Mouse (Mus musculus): ENCODE results near the gene Nup62. TPM values are rescaled to one million over a fixed set of nuclear protein-coding genes. Genes with fewer than 3 reads are reported as not detected.

Nup62 gene
- polyA plus RNA-seq, 1 experiment from 2014 or later: 68.9 TPM

GRCm38 (mm10) chr7:44863982-44864494 lies 48.1 kb downstream of the Nup62 start:
- Histone ChIP-seq H3K4me1 (ENCODE audit: insufficient read depth) (peaks cover 24% of the 10 kb centered on the region), H3K36me3 (ENCODE audit: insufficient read depth) (peaks cover 56% of the 10 kb centered on the region), H3K9me3 (ENCODE audit: low read depth, low read length) (no peaks in the 10 kb centered on the region), H3K4me2 (no peak overlapping the region), H3K27me3 (ENCODE audit: insufficient read depth, low read length) (no peaks in the 10 kb centered on the region), H3K27ac (ENCODE audit: low read depth) (no peak overlapping the region), H3K4me3 (ENCODE audit: low read depth, low read length) (no peak overlapping the region), H3K9ac (no peak overlapping the region)
- no peak for TF ChIP-seq CTCF (IDR thresholded peaks at IDR 0.05; ENCODE audit: low read depth)
- no peak for ATAC-seq (ENCODE audit: insufficient read depth)
- DNase-seq: no peak
- 87% methylated on average over 11 of the region's 11 CpGs for WGBS

GRCm38 (mm10) chr7:44864595-44865542 lies 49.0 kb downstream of the Nup62 start:
- 75% methylated on average over 24 of the region's 24 CpGs for WGBS
- H3K9me3 ChIP-seq (ENCODE audit: low read depth, low read length): no peaks in the 10 kb centered on the region
- no peak for TF ChIP-seq CTCF (IDR thresholded peaks at IDR 0.05; ENCODE audit: low read depth)
- no peaks in the 10 kb centered on the region for H3K27me3 ChIP-seq (ENCODE audit: insufficient read depth, low read length)
- ATAC-seq (ENCODE audit: insufficient read depth) (no peak), DNase-seq (no peak)
- peak overlapping the region; percentile 78; the same call in 1 of the 2 replicates for H3K27ac ChIP-seq (ENCODE audit: low read depth)
- no peak overlapping the region for H3K9ac ChIP-seq
- H3K4me2 ChIP-seq: peak overlapping the region; percentile 68; the same call in 1 of the 2 replicates
- no peak overlapping the region for H3K4me3 ChIP-seq (ENCODE audit: low read depth, low read length)
- peaks cover 53% of the 10 kb centered on the region for H3K36me3 ChIP-seq (ENCODE audit: insufficient read depth)
- H3K4me1 ChIP-seq (ENCODE audit: insufficient read depth): peaks cover 24% of the 10 kb centered on the region

DNA sequence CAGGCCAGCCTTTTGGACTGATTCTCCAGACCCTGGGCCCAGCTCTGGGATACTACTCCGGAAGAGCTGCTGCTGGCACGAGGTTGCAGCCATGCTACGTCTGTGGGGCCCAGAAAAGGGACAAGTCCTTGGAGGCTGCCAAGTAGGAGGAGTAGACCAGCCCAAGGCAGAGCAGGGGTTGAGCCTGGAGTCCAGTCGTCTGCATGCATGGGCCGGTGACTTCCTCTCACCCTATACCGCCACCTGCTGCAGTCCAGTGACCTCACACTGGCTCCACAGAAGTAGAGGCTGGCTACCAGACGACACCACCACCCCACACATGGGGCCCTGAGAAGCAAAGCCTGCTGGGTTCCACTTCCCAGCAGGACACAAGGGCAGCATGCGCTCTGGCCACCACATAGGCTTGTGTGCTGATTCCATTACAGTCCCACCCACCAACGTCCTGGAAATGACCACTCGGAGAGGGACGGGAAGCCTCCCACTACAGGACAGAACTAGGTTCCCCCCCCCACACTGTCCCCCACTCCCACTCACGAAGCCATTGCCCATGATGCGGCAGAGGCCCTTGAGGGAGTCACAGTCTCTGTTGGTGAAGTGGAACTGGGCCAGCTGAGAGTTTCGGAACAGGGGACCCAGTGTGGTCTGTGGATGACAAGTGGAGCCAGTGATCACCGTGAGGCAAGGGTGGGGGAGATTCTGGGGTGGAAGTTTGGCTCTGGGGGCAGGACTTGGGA lies 50.6 kb downstream of the Nup62 start:
- H3K36me3 ChIP-seq (ENCODE audit: insufficient read depth): peaks cover 52% of the 10 kb centered on the region
- WGBS: 40% methylated on average over 15 of the region's 15 CpGs
- H3K9ac ChIP-seq: peak overlapping the region; percentile 99
- H3K27me3 ChIP-seq (ENCODE audit: insufficient read depth, low read length): no peaks in the 10 kb centered on the region
- peak overlapping the region; percentile 99 for H3K4me3 ChIP-seq (ENCODE audit: low read depth, low read length)
- peak overlapping the region; percentile 78 for H3K27ac ChIP-seq (ENCODE audit: low read depth)
- peak; percentile 11; the same call in 1 of the 2 replicates for ATAC-seq (ENCODE audit: insufficient read depth)
- TF ChIP-seq CTCF (IDR thresholded peaks at IDR 0.05; ENCODE audit: low read depth): peak; percentile 37
- no peaks in the 10 kb centered on the region for H3K9me3 ChIP-seq (ENCODE audit: low read depth, low read length)
- peak; percentile 89 for DNase-seq
- H3K4me2 ChIP-seq: peak overlapping the region; percentile 68
- H3K4me1 ChIP-seq (ENCODE audit: insufficient read depth): peaks cover 27% of the 10 kb centered on the region

DNA sequence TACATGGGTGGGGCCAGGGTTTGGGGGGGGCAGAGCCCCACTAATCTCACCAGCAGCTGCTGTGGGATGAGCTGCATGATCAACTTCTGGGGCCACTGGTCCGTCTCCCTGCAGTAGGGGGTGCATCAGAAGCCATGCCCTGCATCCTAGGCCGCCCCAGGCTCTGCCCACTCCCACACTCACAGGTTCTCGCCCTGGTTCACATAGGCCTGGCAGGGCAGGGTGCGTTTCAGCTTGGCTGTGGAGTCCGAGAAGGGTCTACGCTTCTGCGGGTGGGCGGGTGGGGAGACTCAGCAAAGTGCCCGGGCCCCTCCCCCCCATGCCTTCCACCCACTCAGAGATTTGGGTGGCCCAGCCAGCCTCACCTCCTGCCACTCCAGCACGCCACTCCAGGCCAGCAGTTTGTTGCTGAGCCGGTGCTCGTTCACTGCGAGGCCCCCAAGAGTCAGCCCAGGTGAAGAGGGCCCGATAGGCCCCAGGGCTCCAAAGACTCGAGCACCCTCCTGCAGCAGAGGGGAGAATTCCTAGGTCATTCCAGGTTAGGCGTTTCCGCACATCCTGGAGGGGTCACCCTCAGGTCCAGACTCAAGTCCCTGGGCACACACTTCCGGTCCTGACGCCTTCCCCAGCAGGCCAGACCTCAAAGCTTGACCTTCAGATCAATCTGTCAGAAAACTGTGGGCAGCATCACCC lies 51.3 kb downstream of the Nup62 start:
- peaks cover 44% of the 10 kb centered on the region for H3K36me3 ChIP-seq (ENCODE audit: insufficient read depth)
- DNase-seq (no peak), ATAC-seq (ENCODE audit: insufficient read depth) (no peak)
- no peaks in the 10 kb centered on the region for H3K27me3 ChIP-seq (ENCODE audit: insufficient read depth, low read length)
- H3K4me1 ChIP-seq (ENCODE audit: insufficient read depth): peaks cover 27% of the 10 kb centered on the region
- no peak for TF ChIP-seq CTCF (IDR thresholded peaks at IDR 0.05; ENCODE audit: low read depth)
- 42% methylated on average over 16 of the region's 19 CpGs for WGBS
- peak overlapping the region; percentile 68 for H3K4me2 ChIP-seq
- no peaks in the 10 kb centered on the region for H3K9me3 ChIP-seq (ENCODE audit: low read depth, low read length)
- peak overlapping the region; percentile 99 for H3K4me3 ChIP-seq (ENCODE audit: low read depth, low read length)
- H3K9ac ChIP-seq: peak overlapping the region; percentile 99
- H3K27ac ChIP-seq (ENCODE audit: low read depth): peak overlapping the region; percentile 78; the same call in 1 of the 2 replicates

GRCm38 (mm10) chr7:44867802-44868201 lies 51.9 kb downstream of the Nup62 start:
- Histone ChIP-seq H3K27ac (ENCODE audit: low read depth) (peak overlapping the region; percentile 46; the same call in 1 of the 2 replicates), H3K9me3 (ENCODE audit: low read depth, low read length) (no peaks in the 10 kb centered on the region), H3K4me2 (peak overlapping the region; percentile 68), H3K4me1 (ENCODE audit: insufficient read depth) (peaks cover 27% of the 10 kb centered on the region), H3K4me3 (ENCODE audit: low read depth, low read length) (peak overlapping the region; percentile 99), H3K9ac (peak overlapping the region; percentile 99), H3K36me3 (ENCODE audit: insufficient read depth) (peaks cover 38% of the 10 kb centered on the region), H3K27me3 (ENCODE audit: insufficient read depth, low read length) (no peaks in the 10 kb centered on the region)
- DNase-seq (no peak), ATAC-seq (ENCODE audit: insufficient read depth) (no peak)
- no peak for TF ChIP-seq CTCF (IDR thresholded peaks at IDR 0.05; ENCODE audit: low read depth)
- 21% methylated on average over 9 of the region's 9 CpGs for WGBS

DNA sequence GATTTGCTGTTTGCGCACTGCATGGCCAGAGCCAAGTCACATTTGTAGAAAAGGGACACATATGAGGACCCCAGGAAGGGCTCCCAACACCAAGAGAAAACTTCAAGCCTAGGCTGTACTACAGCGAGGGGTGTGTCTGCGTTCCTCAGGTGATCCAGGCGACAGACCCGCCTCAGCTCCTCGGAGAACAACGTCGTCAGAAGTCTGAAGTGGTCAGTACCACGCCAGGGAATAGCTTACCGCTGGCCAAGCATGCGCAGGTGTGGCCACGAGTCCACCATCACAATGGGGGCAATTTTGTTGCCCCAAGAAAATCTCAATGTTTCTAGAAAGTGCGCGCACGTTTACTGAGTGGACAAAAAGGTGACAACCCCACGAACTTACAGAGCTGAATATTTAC lies 52.6 kb downstream of the Nup62 start:
- Histone ChIP-seq H3K27ac (ENCODE audit: low read depth) (peak overlapping the region; percentile 100), H3K36me3 (ENCODE audit: insufficient read depth) (peaks cover 31% of the 10 kb centered on the region), H3K9ac (peak overlapping the region; percentile 99), H3K4me2 (peak overlapping the region; percentile 68), H3K27me3 (ENCODE audit: insufficient read depth, low read length) (no peaks in the 10 kb centered on the region), H3K9me3 (ENCODE audit: low read depth, low read length) (no peaks in the 10 kb centered on the region), H3K4me1 (ENCODE audit: insufficient read depth) (peaks cover 27% of the 10 kb centered on the region), H3K4me3 (ENCODE audit: low read depth, low read length) (peak overlapping the region; percentile 99)
- ATAC-seq (ENCODE audit: insufficient read depth): no peak
- DNase-seq: peak; percentile 66
- no peak for TF ChIP-seq CTCF (IDR thresholded peaks at IDR 0.05; ENCODE audit: low read depth)
- WGBS: 3% methylated on average over 16 of the region's 16 CpGs
